Mouse (Mus musculus) liver, embryonic 13.5 days (tissue): ENCODE measurements around the gene Pomt2. TPM values are rescaled to one million over a fixed set of nuclear protein-coding genes. Genes with fewer than 3 reads are reported as not detected.
"Not testable (repeated sequence)": the region's sequence is repeated elsewhere in the genome, so short reads cannot be mapped to it uniquely, and the experiment has no call there.

Experiments used
- ATAC-seq: fragments of 200-750 bp; cut with Nextera tagmentation; 2 replicates; pipeline ENCODE4 v1.8.0; 2017; ENCODE audit warnings: low read depth, mild to moderate bottlenecking, moderate number of reproducible peaks, moderate library complexity
- DNase-seq: peaks from one replicate; pipeline ENCODE4 v3.0.0; 2022
- H3K27ac ChIP-seq: fragments of 300-500 bp; sonication (generic); 2 replicates; pipeline ENCODE4 v1.5.1; 2015; ENCODE audit warnings: moderate library complexity, mild to moderate bottlenecking, inconsistent platforms
- H3K27me3 ChIP-seq: fragments of 300-500 bp; sonication (generic); 2 replicates; pipeline ENCODE4 v1.6.1; 2015; ENCODE audit warnings: mild to moderate bottlenecking, inconsistent platforms
- H3K36me3 ChIP-seq: fragments of 300-500 bp; sonication (generic); 2 replicates; pipeline ENCODE4 v1.6.1; 2015; ENCODE audit warnings: mild to moderate bottlenecking, inconsistent platforms
- H3K4me1 ChIP-seq: fragments of 300-500 bp; sonication (generic); replicated peaks from 2 replicates; pipeline ENCODE4 v1.6.1; 2015; ENCODE audit warnings: inconsistent platforms
- H3K4me2 ChIP-seq: fragments of 300-500 bp; sonication (generic); 2 replicates; pipeline ENCODE4 v1.6.1; 2015; ENCODE audit warnings: inconsistent platforms, mild to moderate bottlenecking, moderate library complexity
- H3K4me3 ChIP-seq: fragments of 300-500 bp; sonication (generic); replicated peaks from 2 replicates; pipeline ENCODE4 v1.5.1; 2015; ENCODE audit warnings: mild to moderate bottlenecking, inconsistent platforms
- H3K9ac ChIP-seq: fragments of 300-500 bp; sonication (generic); 2 replicates; pipeline ENCODE4 v1.6.1; 2015; ENCODE audit warnings: mild to moderate bottlenecking, inconsistent platforms
- H3K9me3 ChIP-seq: fragments of 300-500 bp; sonication (generic); replicated peaks from 2 replicates; pipeline ENCODE4 v1.6.1; 2016; ENCODE audit warnings: inconsistent platforms
- WGBS: fragments of 180-500 bp; shearing (Covaris S2); methylation state at CpG from one replicate; pipeline ENCODE4 v1.1.7; 2015; ENCODE audit not compliant: insufficient replicate concordance; 5-methylcytosine and 5-hydroxymethylcytosine counted together
- polyA plus RNA-seq: library from polyadenylated mRNA; unstranded; fragments of >200 nt; fragmentation: Nextera tagmentation; extraction: Ambion mirVana; gene quantifications from 2 replicates; pipeline ENCODE4 v1.2.1, GENCODE M21; 2015

Gene Pomt2
- 3.8 and 4.9 TPM in 2 replicates for polyA plus RNA-seq

GRCm38 (mm10) chr12:87147395-87148089, at the start of gene Pomt2:
TSS of gene Pomt2 (minus strand) at chr12:87147968.
- Histone ChIP-seq H3K4me1 (peaks cover 25% of the 10 kb centered on the region), H3K4me2 (peak within 1 kb of the TSS; percentile 77), H3K27ac (peak within 1 kb of the TSS; percentile 81), H3K4me3 (peak within 1 kb of the TSS; percentile 75), H3K27me3 (no peaks in the 10 kb centered on the region), H3K9ac (peak within 1 kb of the TSS; percentile 82), H3K36me3 (peaks cover 9% of the 10 kb centered on the region), H3K9me3 (no peaks in the 10 kb centered on the region; the same call in 1 of the 2 replicates)
- DNase-seq (peak; percentile 90), ATAC-seq (peak; percentile 96)
- under 1% methylated on average over 60 of the region's 61 CpGs for whole genome bisulfite sequencing

DNA sequence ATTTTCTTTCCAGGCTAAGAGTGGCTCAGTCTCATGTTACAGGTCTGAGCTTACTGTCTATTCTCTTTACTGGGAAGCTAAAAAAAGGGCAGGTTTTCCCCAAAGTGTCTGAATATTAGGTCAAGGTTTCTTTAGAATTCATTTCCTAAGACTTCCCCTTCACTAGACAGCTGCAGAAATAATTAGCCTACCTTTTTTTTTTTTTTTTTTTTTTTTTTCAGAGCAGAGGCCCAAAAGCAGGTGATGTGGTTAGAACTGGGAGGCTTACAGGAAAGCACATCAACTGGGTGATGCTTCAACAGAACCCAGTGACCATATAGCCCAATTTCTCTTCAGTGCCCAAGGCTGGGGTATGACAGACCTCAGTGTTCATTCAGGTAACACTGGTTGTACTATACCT, 48.5 kb upstream of the Pomt2 start:
- DNase-seq (no peak), ATAC-seq (no peak)
- Histone ChIP-seq H3K27ac (no peak overlapping the region), H3K9me3 (no peaks in the 10 kb centered on the region), H3K4me2 (no peak overlapping the region), H3K4me3 (no peak overlapping the region), H3K4me1 (peaks cover 23% of the 10 kb centered on the region), H3K9ac (no peak overlapping the region), H3K27me3 (peaks cover 25% of the 10 kb centered on the region), H3K36me3 (no peaks in the 10 kb centered on the region)

DNA sequence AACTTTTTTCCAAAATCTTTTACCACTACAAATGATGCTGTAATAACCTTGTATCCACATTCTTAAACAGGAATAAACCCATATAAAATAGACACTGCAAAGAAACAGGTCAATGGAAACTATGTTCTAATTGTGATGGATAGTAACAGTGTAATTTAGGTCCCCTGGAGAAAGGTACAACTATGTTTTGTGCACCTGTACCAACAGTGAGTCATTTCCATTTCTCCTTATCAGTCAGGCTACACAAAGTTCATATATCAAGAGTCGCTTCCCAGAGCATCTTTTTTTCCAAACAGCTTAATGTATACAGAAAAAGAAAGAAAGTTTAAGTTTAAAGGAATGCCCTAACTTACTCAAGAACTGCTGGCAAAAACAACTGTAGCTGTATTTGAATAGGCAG, 47.3 kb upstream of the Pomt2 start:
- H3K9me3 ChIP-seq = no peaks in the 10 kb centered on the region
- no peak overlapping the region for H3K27ac ChIP-seq
- H3K4me3 ChIP-seq = no peak overlapping the region
- no peak for DNase-seq
- peaks cover 13% of the 10 kb centered on the region for H3K27me3 ChIP-seq
- peaks cover 20% of the 10 kb centered on the region for H3K4me1 ChIP-seq
- H3K4me2 ChIP-seq = no peak overlapping the region
- H3K9ac ChIP-seq = no peak overlapping the region
- H3K36me3 ChIP-seq = no peaks in the 10 kb centered on the region
- WGBS = 44% methylated on average over 1 of the region's 1 CpGs
- ATAC-seq = no peak

DNA sequence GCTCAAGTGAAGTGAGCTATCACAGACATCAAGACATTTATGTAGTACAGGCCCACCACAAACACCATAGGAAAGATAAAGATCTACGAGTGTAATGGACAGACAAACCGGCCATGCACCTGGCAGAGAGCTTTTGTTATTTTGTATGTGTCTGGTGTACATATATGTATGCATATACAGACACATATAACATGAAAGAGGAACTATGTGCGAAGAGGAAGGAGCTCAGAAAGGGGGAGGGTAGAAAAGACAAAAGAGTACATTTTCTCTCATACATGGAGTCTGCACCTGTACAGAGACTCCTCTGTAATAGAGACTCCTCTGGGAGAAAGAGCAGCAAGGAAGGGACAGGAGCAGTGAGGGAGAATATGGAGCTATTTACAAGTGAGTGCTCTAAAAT, 45.2 kb upstream of the Pomt2 start:
- Histone ChIP-seq H3K9me3 (no peaks in the 10 kb centered on the region), H3K9ac (no peak overlapping the region), H3K27ac (no peak overlapping the region), H3K4me1 (peaks cover 4% of the 10 kb centered on the region), H3K4me3 (no peak overlapping the region), H3K27me3 (no peaks in the 10 kb centered on the region), H3K36me3 (no peaks in the 10 kb centered on the region), H3K4me2 (no peak overlapping the region)
- ATAC-seq (no peak), DNase-seq (no peak)
- WGBS = 36% methylated on average over 3 of the region's 3 CpGs

- H3K27me3 ChIP-seq = no peaks in the 10 kb centered on the region
- no peaks in the 10 kb centered on the region for H3K9me3 ChIP-seq
- H3K27ac ChIP-seq = no peak overlapping the region
- WGBS = 84% methylated on average over 4 of the region's 4 CpGs
- ATAC-seq = no peak
- no peaks in the 10 kb centered on the region for H3K4me1 ChIP-seq
- H3K4me3 ChIP-seq = no peak overlapping the region
- H3K36me3 ChIP-seq = 0 out of 2 replicates have a peak, but pooled peaks cover 3% of the 10 kb centered on the region
- H3K9ac ChIP-seq = no peak overlapping the region
- H3K4me2 ChIP-seq = no peak overlapping the region
- DNase-seq = no peak
These were observed 29.9 kb upstream of the Pomt2 start for GRCm38 (mm10) chr12:87177631-87178030.

DNA sequence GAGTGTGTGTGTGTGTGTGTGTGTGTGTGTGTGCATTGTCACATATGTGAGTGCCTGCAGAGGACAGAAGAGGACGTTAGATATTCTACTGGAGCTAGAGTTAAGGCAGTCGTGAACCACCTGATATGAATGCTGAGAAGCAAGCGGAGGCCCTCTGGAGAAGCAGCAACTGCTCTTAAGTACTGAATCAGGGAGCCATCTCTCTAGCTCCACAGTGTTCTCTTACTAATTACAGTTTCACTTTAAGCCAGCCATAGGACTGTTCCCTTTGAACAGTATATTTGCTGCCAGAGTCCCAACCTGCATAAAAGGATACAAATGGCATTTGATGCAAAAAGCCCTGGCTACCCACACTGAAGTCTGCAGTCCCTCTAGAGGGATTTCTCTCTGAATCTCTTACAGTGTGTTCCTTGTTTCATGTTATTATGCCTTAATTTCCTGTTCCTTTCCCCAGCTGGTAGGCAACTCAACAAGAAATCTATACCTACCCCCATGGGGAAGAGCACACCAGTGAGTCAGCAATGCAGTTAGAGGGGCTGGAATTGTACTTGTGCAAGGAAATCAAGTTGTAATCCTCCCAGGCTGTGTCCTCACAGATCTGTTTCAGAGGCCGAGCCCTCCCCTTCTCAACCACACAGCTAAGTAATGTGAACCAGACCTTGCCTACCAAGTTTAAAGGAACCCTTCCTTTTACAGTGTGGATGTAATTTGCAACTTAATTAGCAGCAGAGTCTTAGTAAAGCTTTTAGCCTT, 27.6 kb upstream of the Pomt2 start:
- no peak overlapping the region for H3K27ac ChIP-seq
- no peaks in the 10 kb centered on the region for H3K4me1 ChIP-seq
- 54% methylated on average over 4 of the region's 4 CpGs for WGBS
- no peak overlapping the region for H3K4me3 ChIP-seq
- H3K27me3 ChIP-seq = no peaks in the 10 kb centered on the region
- H3K9ac ChIP-seq = no peak overlapping the region
- ATAC-seq (no peak), DNase-seq (no peak)
- H3K36me3 ChIP-seq = peaks cover 6% of the 10 kb centered on the region; the same call in 1 of the 2 replicates
- H3K9me3 ChIP-seq = no peaks in the 10 kb centered on the region
- no peak overlapping the region for H3K4me2 ChIP-seq

DNA sequence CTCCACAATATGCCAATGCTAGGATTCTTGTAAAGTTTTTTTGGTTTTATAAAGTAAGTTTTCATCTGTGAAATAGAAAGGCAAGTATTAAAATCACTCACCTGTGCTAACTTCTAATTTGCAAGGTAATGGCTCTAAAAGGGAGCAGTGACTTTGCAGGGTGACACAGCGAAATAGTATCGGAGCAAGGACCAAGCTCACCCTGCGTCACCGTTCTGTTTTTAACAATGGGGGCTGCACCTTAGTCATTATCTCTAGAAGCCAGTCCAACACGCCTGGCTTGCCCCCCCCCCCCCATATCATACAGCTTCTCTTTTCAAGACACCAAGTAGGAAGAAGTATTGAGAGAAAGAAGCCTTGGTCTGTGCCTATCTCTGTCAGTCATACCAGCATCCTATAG, 13.0 kb upstream of the Pomt2 start:
- H3K4me1 ChIP-seq = peaks cover 44% of the 10 kb centered on the region
- H3K4me3 ChIP-seq = no peak overlapping the region
- peak overlapping the region; percentile 32 for H3K4me2 ChIP-seq
- WGBS = 31% methylated on average over 5 of the region's 5 CpGs
- ATAC-seq (peak; percentile 64), DNase-seq (peak; percentile 52)
- peak overlapping the region; percentile 56 for H3K27ac ChIP-seq
- no peaks in the 10 kb centered on the region for H3K27me3 ChIP-seq
- H3K9me3 ChIP-seq = no peaks in the 10 kb centered on the region
- H3K9ac ChIP-seq = no peak overlapping the region
- H3K36me3 ChIP-seq = peaks cover 35% of the 10 kb centered on the region

DNA sequence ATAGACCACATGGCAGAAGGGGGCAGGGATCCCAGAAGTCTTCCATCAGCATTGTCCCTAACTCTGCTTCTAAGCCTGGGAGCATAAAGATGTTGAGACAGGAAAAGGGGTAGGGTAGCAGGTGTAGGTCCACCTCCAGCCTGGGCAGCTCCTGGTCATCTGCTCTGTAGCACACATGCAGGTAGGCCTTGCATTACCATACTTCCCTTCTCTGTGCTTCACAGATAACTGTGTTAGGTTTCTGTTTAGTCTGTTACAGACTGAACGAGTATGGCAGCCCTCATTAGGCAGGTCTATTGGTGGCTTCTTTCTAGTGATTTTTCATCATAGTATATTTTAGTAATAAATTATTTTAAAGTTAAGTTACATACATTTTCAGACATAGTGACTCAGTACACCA, 12.5 kb upstream of the Pomt2 start:
- no peaks in the 10 kb centered on the region for H3K9me3 ChIP-seq
- H3K27ac ChIP-seq = no peak overlapping the region
- no peak overlapping the region for H3K4me3 ChIP-seq
- no peaks in the 10 kb centered on the region for H3K27me3 ChIP-seq
- no peak overlapping the region for H3K4me2 ChIP-seq
- H3K4me1 ChIP-seq = peaks cover 44% of the 10 kb centered on the region
- ATAC-seq (peak; percentile 13; the same call in 1 of the 2 replicates), DNase-seq (no peak)
- H3K36me3 ChIP-seq = peaks cover 40% of the 10 kb centered on the region
- H3K9ac ChIP-seq = no peak overlapping the region
- WGBS = 20% methylated on average over 1 of the region's 1 CpGs

- H3K9ac ChIP-seq = no peak overlapping the region
- DNase-seq (no peak), ATAC-seq (peak; percentile 21)
- H3K27ac ChIP-seq = peak overlapping the region; percentile 73
- H3K9me3 ChIP-seq = no peaks in the 10 kb centered on the region
- peaks cover 37% of the 10 kb centered on the region for H3K4me1 ChIP-seq
- WGBS = 59% methylated on average over 7 of the region's 7 CpGs
- peak overlapping the region; percentile 34 for H3K4me3 ChIP-seq
- peaks cover 27% of the 10 kb centered on the region for H3K36me3 ChIP-seq
- no peaks in the 10 kb centered on the region for H3K27me3 ChIP-seq
- peak overlapping the region; percentile 40 for H3K4me2 ChIP-seq
These were observed 10.3 kb upstream of the Pomt2 start for GRCm38 (mm10) chr12:87158099-87158498.

DNA sequence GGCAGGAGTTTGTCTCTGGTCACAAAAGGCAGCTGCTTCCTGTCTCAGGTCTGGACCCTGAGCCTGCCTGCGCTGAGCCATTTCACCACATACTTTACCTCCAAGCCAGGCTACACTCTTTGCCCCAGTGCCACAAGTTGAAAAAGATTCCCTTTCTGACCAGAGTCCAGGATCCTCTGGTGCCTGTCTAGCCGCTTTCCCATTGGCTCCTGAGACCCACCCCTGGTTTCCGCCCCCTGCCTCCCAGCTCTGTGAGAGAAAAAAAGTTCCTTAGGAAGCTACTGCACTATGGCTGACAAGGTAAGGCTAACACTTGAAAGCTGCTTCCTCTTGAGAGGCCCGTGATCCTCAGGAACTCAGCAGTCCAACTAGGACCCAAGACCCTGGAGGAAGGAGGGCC, 9.6 kb upstream of the Pomt2 start:
- no peaks in the 10 kb centered on the region for H3K27me3 ChIP-seq
- WGBS = 52% methylated on average over 4 of the region's 4 CpGs
- H3K27ac ChIP-seq = peak overlapping the region; percentile 73
- H3K4me3 ChIP-seq = peak overlapping the region; percentile 34
- H3K9me3 ChIP-seq = peaks cover 4% of the 10 kb centered on the region; the same call in 1 of the 2 replicates
- peak overlapping the region; percentile 10; the same call in 1 of the 2 replicates for H3K4me2 ChIP-seq
- no peak overlapping the region; the same call in 1 of the 2 replicates for H3K9ac ChIP-seq
- H3K4me1 ChIP-seq = peaks cover 30% of the 10 kb centered on the region
- H3K36me3 ChIP-seq = peaks cover 21% of the 10 kb centered on the region
- DNase-seq (no peak), ATAC-seq (peak; percentile 50)

- H3K9me3 ChIP-seq, H3K4me1 ChIP-seq, H3K4me2 ChIP-seq, H3K27ac ChIP-seq, H3K9ac ChIP-seq, H3K27me3 ChIP-seq, H3K4me3 ChIP-seq, DNase-seq, ATAC-seq: not testable (repeated sequence)
- peaks cover 16% of the 10 kb centered on the region for H3K36me3 ChIP-seq
- 77% methylated on average over 4 of the region's 4 CpGs for WGBS
These were observed 6.7 kb upstream of the Pomt2 start for GRCm38 (mm10) chr12:87154448-87154847.
